Mouse (Mus musculus): ENCODE measurements around the gene Cps1. TPM values are rescaled to one million over a fixed set of nuclear protein-coding genes. Genes with fewer than 3 reads are reported as not detected.
A peak's percentile ranks its signal among the peaks of the same experiment; 100 is the strongest.

Gene Cps1
- total RNA-seq (2021) = under 1 TPM in 1 of 2 experiments, not detected in 1; 0.36 TPM
- long read RNA-seq, experiment 1 = 0 reads
- long read RNA-seq, experiment 2 = 0 reads

DNA sequence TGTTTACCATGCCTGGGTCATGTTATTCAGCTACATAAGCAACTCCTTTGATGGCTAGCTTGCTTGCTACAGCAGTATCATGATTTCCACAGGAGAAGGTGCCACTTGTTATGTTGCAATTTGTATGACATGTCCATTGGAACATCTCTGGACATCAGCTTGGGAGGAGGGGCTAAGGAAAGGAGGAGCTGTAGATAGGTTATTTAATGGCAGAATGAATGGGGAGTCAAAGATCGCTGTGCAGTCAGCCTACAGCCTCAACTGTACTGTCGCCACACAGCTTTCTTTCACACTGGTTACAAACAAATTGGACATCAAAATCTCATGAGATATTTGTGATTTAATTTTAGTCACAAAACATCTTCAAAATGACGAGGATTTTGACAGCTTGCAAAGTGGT is at the start of gene Cps1:
Gene Cps1 (plus strand): TSS at position 230 of the 400 bp plus-strand sequence.
- no peak for DNase-seq (ENCODE audit: low spot score in 2 of 2)

- no peak for DNase-seq (ENCODE audit: low spot score in 2 of 2)
These were observed 45.1 kb upstream of the Cps1 start for GRCm38 (mm10) chr1:67077739-67078138.

DNA sequence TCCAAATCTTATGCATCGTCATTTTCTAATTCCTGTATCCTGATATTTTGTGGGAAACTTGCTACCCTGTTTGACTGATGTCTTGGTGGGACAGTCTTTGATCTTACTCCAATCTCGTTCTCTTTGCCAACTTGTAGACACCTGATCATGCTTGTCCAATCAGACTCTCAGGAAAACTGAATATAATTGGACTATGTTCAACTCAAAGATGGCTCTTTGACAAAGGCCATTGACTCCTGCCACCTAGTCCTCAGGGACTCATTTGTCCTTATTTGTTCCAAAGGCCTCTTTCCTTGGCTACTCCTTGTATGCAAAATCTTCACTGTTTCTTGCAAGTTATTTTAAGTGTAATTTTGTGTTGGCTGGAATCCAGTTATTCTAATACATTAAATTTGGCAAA is 44.2 kb upstream of the Cps1 start:
- DNase-seq (ENCODE audit: low spot score in 2 of 2) = no peak

- DNase-seq (ENCODE audit: low spot score in 2 of 2) = no peak
These were observed 43.7 kb upstream of the Cps1 start for GRCm38 (mm10) chr1:67079146-67079545.

GRCm38 (mm10) chr1:67092473-67092872 is 30.4 kb upstream of the Cps1 start:
- DNase-seq (ENCODE audit: low spot score in 2 of 2) = no peak

DNA sequence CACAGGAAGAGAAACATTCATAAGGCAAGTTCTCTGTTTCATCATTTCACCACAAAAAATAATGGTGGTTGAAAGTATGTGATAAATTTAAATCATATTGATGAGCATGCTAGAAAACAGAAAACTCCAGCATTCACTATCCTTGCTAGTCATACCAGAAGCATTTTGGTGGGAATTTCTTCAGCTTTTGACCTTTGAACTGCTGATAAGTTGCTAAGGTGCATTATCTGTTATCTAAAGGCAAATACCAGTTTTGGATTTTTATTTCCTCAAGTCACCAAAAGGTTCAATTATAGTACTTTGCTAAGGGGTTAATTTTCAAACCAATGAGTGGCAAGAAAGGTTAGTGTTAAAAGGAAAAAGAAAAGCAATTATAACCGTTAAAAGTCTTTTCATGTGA is 23.6 kb upstream of the Cps1 start:
- DNase-seq (ENCODE audit: low spot score in 2 of 2) = no peak

GRCm38 (mm10) chr1:67103476-67104248 is 19.2 kb upstream of the Cps1 start:
- no peak for DNase-seq (ENCODE audit: low spot score in 2 of 2)

- DNase-seq (ENCODE audit: low spot score in 2 of 2) = no peak
These were observed 11.1 kb upstream of the Cps1 start for GRCm38 (mm10) chr1:67111621-67112298.

DNA sequence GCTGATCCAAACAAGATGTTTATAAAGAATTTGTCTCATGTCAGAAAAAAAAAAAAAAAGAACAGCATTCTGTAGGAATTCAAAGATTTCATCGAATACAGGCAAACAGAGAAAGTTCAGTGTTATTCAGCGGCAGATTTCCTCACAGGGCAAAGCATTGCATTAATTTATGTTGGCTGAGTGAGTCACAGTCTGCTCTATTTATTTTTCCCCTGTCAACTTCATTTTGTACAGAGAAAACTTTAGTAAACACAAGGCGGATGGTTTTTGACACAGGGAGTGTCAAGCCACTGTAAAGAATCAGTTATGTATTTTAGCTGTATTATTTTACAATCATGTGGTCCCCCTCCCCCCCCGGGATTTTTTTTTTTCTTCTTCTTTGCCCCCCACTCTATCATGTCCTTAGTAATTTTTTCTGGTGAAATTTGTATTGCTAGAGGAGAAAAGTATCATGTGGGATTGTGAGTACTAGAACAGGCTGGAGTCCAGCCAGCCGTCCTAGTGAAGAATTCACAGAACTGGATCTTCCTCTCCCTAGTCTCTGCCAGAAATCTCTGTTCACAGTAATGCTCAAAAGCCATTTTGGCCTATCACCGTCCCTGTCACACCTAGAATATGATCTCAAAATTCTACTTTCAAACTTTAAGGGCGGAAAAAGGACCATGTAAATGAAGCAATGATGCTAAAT is 9.3 kb upstream of the Cps1 start:
- no peak for DNase-seq (ENCODE audit: low spot score in 2 of 2)

GRCm38 (mm10) chr1:67116571-67116970 is 6.3 kb upstream of the Cps1 start:
- no peak for DNase-seq (ENCODE audit: low spot score in 2 of 2)

DNA sequence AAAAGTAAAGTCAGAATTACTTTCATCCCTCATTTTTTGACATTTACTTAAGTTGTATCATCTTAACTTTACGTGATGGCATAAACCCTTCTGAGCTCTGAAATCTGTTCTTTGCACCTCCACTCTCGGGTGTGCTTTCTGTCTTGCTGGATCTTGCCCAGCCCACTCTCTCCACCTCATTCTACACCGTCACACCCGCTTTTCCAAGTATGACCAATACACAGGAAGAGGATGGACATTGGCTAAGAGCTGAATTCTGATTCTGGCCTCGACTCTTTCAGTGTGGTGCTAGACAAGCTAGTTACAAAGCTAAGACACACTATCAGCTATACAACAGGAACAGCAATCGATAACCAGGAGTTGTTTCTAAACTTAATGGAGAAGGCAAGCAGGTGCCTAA is 5.0 kb upstream of the Cps1 start:
- DNase-seq (ENCODE audit: low spot score in 2 of 2) = no peak

DNA sequence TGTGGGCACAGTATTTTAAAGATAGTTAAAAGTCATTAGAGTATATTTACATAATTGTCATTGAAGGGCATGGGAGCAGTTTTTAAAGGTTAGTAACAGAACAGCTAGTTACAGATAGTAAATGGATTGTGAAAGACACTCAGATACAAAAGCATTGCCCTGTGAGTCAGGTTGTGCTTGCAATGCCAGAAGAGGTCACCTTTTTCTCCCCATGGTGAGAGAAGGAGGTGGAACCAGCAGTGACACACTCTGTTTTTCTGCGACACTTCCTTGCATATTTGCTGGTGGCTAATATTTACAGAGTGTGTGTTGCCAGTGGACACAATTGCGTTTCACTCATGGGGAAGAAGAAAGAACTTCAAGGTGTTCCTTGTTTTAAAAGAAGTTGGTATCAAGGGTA is 2.6 kb downstream of the Cps1 start:
- DNase-seq (ENCODE audit: low spot score in 2 of 2) = no peak

DNA sequence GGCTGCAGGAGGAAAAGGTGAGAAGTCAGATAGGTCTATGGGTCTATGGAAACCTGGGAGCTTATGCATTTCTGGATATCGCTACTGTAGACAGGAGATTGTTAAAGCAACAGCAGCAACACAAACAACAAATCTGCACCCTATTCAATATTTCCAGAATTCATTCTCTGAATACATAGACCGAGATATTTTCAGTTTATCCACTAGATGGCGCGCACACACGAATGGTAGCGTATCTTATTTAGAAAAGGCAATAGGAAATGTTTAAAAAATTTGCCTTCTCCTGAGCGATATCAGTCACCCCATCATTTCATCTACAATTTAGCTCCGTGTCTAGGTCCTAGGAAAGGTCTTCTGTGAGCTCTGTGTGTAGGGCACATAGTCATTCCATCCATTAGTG is 21.1 kb downstream of the Cps1 start:
- DNase-seq (ENCODE audit: low spot score in 2 of 2) = no peak

GRCm38 (mm10) chr1:67151246-67151645 is 28.4 kb downstream of the Cps1 start:
- no peak for DNase-seq (ENCODE audit: low spot score in 2 of 2)

DNA sequence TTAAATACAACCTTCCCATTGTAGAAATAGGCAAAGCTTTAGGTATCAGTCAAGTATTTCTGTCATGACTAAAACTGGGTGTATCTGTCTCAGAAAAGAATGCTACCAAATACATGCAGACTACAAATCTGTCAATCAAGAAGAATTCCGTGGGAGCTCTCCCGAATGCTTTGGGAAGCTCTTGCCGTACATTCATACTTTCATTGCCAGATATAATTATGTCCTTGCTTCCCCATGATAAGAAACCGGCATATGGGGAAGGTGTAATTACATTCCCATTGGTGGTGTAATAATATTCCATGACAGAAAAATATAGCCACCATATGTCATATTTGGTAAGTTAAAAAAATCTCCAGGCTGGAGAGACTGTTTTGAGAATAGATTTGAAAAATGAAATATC is 44.5 kb downstream of the Cps1 start:
- DNase-seq (ENCODE audit: low spot score in 2 of 2) = no peak

- DNase-seq (ENCODE audit: low spot score in 2 of 2) = peak; percentile 44 to 55
These were observed 58.3 kb downstream of the Cps1 start for GRCm38 (mm10) chr1:67181165-67181564.

GRCm38 (mm10) chr1:67182201-67182600 is 59.4 kb downstream of the Cps1 start:
- DNase-seq (ENCODE audit: low spot score in 2 of 2) = no peak

- no peak for DNase-seq (ENCODE audit: low spot score in 2 of 2)
These were observed 60.7 kb downstream of the Cps1 start for GRCm38 (mm10) chr1:67183532-67183931.

- DNase-seq (ENCODE audit: low spot score in 2 of 2) = no peak
These were observed 61.3 kb downstream of the Cps1 start for GRCm38 (mm10) chr1:67184134-67184533.

GRCm38 (mm10) chr1:67197335-67197734 is 74.5 kb downstream of the Cps1 start:
- no peak for DNase-seq (ENCODE audit: low spot score in 2 of 2)

DNA sequence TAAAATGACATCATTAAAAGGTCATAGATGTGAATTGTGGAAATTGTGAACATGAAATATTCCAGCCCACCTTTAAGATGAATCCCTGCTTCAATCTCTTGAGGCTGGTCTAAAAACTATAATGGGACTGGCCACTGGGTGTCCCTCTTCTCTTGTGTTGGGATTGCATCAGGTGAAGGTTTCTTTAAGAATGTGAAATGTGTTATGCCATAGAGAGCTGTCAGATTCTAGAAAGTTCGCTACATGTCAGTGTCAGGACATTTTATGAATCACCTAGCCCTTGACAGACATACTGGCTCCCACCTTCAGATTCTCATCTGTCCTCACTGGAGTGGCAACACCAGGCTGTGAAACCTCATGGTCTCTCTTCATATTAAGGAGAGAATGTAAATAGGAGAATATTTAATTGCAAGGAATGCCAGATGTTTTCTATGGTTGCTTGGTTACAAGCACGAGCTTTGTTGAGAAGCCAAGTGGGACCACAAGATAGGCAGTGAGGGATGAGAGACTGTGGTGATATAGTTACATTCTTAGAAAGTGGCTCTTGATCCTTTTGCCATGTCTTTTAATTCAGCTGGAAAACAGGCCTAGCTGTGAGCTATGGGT is 95.6 kb downstream of the Cps1 start:
- DNase-seq (ENCODE audit: low spot score in 2 of 2) = peak in 1 of 2 experiments; percentile 10

DNA sequence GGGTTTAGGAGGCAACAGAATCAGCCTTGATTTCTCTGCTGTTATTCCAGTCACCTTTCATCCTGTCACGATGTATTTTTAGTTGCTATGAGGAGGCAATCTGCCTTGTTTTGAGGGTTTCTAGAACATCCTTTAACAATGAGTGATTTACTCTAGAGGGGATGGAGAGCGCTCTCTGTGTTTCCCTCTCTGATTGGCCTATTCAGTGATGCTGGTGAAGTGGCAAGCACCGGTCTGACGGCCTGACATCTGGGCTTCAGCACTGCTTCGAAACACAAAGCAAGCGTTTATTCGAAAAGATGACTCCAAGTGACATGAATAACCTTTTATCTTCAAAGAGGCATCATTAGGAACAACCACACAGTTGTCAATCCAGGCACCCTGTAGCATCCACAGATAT is 100.8 kb downstream of the Cps1 start:
- DNase-seq (ENCODE audit: low spot score in 2 of 2) = no peak

Data from adrenal gland, adult 18-20 months (tissue).